Mouse (Mus musculus) liver (tissue): ENCODE results near the gene Nectin1.
A peak's percentile ranks its signal among the peaks of the same experiment; 100 is the strongest.

Source experiments
- DNase-seq: peaks from one replicate; pipeline ENCODE4 v3.0.0-alpha.2; 2020; ENCODE audit warnings: mixed read lengths

Gene Nectin1

DNA sequence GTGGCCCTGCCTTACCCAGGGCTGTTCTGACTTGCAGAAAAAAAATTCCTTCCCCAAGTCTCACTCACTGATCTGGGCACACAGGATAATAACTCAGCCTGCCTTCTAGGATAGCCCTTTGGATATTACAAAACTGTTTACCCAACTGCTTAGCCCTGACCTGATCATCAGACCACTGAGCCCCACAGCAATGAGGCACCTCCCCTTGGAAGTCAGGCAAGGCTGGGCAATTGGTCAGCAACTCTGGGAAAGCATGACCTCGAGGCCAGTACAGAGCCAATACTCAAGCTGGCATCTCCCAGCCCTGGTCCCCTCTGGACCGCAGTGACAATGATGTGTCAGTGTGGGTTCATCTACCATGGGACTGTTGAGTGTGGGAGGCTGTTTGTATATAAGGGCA is 69.4 kb downstream of the Nectin1 start:
- DNase-seq = no peak

DNA sequence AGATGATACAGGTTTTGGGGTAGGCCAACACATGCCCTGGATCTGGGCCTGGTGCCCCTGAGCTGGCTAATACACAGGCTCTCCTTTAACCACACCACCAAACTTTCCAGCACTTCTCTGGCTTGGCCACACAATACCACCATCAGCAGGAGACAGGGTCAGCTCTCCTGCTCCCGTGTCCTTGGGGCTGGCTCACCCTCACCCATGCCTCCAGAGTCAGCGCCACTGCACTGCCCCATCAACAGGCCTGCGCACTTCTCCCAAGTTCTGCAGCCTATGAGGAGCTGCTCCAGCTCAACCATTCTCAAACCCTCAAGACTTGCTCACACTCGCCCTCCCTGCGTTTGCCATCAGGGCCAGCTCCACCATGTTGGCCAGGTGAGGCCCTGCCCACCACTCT is 78.4 kb downstream of the Nectin1 start:
- DNase-seq = no peak

DNA sequence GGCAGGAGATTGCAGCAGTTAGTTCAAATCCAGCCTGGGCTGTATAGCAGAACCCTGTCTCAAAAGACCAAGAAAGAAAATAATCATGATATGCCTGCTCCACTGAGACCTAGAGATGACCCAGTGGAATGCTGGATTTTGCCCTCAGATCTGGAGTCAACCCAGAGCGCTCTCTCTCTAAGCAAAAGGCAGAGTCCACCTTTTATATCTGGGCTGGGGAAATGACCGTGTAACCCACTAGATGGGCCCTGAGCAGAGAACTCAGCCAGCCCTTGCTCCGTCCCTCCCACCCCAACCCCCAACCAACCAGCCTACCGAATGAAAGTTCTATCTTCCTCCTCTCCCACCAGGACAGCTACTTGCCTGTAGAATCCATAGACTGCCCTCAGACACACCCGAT is 81.4 kb downstream of the Nectin1 start:
- no peak for DNase-seq

DNA sequence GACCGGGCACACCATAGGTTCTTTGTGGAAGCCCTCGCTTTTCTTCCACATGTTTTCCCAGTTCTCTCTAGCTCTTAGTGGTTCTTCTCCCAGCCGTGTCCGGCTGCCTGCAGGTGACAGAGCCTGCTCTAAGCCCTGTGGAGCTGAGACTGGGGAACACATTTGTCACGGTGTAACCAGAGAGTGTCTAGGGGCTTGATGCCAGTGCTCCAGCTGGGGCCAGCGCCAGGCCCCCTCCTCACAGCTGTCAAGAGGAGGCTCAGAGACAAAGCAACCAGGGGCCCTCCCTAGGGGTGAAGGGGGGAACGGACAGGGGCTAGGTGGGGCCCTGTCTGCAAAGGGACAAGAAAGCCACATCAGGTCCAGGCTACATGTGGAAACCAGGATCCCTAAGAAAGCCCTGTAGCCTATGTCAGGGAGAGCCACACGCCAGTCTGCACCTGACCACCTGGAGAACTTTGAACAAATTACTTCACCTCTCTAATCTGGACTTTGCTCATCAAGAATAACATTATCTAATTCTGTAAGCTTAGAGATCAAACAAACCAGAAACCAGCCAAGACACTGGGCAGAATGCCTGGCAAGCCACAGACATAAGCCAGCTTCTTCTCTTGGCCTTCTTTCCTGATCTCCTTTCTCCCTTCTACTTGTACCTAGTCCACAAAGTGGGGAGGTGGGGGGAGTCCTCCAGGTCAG is 82.9 kb downstream of the Nectin1 start:
- no peak for DNase-seq

DNA sequence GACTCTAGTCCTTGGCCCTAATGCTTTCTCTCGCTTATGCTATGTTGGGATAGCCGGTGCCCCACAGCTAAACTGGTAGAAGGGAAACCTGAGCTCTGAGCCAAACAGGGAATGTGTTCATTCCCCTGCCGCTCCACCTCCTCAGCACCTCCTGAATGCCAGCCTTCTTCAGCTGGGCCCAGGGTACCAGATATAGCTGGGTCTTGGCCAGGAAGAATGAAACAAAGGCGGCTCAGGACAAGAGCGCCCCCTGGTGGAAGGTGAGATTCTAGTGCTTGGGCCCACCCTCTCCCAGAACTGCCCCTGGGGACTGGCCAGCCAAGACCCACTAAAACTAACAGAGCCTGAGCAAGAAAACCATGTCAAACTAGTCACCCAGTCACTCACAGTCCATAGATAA is 83.8 kb downstream of the Nectin1 start:
- DNase-seq = peak; percentile 47

DNA sequence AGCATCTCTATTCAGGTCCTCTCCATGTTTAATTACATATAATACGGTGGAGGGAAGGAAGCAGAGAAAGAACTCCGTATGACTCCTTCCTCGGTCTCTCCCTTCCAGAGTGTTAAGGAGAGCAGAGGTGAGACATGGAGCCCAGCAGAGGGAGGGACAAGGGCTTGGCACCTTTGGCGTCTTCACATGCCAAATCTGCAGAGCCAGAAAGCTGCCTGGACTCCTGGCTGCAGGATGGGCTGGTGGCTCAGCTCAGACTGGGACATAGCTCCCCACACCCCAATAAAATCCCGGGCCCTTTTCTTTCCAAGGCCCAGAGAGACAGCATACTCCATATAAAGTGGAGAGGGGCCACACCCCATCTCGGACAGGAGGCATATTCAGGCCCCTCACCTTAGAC is 85.2 kb downstream of the Nectin1 start:
- no peak for DNase-seq

DNA sequence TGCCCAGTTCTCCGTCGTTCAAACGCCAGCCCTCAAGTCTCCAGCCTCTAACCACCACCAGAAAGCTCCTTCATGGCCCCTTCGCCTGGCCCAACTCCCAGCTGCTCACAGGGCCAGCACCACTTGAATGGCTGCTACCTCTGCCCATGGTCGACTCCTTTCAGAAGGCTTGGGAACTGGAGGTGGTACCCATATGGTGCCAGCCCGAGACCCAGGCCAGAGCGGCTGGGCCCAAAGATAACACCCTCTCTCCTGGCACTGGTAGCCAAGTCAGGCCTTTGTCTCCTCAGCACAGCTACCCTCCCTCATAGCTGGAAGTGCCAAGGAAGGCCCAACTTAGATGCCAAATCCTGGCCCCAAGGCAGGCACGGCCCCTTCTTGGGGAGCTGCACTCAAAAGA is 89.4 kb downstream of the Nectin1 start:
- no peak for DNase-seq

DNA sequence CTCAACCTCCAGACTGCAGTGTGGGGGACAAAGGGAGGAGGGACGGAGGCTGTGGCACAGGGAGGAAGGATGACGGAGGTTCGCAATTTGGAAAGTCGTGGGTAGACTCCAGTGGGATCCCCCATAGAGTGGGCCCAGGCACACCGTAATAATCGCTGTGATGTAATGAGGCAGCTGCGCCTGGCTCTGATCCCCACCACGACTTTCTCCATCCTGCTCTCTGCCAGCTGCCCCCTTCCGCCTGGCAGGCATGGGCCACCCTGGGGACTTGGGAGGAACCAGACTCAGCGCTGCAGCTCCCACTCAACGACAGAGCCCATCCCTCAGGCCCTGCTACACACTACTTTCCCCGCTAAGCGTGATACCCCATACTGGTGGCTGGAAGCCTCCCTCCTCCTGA is 90.5 kb downstream of the Nectin1 start:
- no peak for DNase-seq

DNA sequence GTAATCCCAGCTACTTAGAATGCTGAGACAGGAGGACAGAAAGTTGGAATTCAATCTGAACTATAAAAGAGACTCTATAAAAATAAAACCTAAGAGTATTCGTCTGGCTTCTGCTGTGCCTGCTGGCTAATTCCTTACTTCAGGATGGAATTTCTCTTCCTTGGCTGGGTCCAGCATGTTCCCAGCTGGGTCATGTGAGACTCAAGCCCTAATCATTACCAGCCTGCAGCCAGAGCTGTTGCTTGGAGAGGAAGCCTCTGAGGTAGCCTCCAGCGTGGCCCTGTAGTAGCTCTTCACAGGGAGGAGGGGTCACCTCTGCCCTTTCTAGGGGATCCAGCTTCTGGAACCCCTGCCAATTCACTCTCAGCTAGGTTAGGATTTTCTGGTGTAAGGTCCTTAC is 94.8 kb downstream of the Nectin1 start:
- DNase-seq = no peak

DNA sequence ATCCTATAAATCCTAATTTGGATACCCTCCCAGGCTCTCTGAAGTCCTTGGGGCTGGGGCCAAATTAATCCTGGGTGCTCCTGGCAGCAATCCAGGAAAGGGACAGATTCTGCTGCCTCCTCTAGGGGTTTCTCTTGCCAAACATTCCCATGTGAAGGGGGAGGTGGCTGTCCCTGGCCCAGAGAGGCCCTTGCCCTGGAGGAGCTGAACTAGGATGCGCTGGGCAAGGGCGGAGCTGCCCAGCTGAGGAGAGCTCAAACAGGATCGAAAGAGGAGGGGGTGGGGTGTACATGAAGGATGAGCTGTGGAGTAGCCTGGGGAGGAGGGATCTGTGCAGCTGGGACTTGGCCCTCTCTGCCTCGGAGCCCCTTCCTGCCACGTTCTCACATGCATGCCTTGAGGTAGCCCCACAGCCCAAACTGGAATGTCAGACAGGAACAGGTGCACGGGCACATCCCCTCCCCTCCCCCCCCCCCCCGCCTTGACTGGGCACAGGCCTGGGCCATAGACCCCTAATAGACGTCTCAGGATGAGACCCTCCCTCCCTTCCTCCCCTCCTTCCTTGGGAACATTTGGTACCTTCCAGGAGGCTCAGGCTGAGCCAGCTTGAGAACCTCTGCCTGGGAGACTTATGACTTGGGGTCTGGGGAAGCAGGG is 99.3 kb downstream of the Nectin1 start:
- peak; percentile 10 for DNase-seq

DNA sequence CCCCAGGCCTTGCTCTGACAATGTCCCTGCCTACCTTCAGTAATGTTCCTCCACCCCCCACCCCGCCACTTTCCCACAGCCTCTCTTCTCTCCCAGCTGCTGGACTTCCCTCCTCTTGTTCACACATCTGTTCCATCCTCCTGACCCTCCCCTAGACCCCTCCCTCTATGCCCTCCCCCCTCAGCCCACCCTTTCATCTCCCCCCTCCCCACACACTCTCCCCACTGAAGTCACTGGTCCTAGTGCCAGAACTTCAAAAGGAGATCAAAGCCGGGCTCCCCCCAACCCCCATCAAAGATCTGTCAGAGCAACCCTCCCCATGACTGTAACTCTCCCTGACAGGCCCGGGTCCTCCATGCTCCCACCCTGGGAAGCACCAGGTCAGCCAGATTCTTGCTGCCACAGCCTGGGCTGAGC is 99.9 kb downstream of the Nectin1 start:
- DNase-seq = no peak

DNA sequence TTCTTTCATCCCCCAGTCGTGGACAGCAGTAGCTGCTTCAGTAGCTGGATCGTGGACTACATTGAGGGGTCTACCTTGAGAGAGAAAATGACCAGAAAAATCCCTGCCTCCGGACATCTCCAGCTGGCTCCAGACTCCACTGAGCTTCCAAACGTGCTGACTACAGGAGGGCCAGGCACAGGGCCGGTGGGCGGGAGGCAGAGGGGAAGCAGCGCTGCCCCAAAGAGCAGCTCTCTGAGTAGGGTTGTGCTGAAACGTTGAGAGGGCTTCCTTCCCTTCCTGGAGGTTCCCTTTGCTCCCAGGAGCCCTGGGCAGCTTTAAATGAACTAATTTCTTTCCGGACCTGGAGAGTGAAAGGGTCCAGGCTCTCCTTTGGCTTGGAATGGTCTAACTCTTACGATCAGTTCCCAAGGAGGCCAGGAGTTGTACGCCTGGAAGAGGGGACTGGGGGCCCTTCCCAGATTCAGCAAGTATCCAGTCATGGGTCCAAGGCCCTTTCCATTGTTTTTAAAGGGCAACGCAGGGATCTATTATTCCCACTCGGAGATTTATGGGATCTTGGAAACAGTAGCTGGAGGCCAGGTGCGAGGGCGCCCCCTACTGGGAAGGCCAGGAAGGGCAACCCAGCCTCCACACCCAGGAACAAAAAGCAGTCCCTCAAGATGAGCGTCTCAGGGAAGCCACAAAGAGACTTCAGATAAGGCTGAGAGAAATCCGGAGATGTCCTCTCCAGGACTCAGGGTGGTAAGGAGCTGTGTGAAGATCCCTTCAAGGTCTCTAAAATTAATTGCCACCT is 102.1 kb downstream of the Nectin1 start:
- peak; percentile 41 for DNase-seq

DNA sequence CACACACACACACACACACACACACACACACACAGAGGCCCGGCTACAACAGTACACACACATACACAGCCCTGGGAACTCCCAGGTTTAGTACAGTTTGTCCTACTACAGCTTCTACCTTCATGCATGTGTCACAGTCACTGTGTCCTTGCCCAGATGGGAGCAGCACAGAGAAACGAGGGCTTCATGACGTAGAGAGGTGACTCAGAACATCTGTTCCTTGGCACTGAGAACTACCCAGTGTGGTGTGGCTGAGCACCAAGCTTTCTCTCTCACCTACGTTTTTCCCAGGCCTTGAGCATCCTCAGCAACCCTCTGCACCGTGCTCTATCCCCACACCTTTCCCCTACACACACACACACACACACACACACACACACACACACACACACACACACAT is 104.1 kb downstream of the Nectin1 start:
- DNase-seq = no peak

DNA sequence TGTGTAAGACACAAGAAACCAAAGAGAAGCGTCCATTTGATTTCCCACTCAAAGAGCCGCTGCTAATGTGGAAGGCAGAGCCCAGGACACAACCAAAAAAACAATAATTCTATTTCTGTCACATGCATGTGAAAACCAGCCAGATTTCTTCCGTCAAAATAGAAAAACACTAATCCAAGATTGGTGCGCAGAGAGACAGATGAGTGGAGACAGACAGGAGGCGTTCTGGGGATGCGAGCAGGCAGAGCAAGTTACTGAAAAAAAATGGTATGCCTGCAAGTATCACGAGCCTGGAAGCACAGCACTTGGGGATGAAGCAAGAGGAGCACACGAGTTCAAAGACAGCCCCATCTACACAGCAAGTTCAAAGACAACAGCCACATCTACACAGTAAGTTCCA is 106.5 kb downstream of the Nectin1 start:
- DNase-seq = no peak

DNA sequence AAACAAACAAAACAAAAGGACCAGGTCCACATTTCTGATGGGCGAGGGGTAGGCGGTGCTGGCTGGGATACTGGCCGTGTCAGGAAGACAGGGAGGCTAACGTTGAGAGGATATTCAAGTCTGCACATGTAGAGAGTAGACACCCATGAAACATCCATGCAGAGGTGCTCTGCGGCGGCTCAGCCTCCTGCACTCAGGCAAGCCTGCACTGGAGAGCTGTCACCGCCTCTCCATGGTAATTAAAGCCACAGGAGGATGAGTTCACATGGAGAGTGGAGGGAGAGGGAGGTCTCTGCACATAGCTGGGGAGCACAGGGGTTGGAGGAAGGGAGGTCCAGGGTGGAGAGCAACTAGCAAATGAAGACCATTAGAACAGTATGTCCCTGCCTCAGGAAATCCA is 107.4 kb downstream of the Nectin1 start:
- no peak for DNase-seq

DNA sequence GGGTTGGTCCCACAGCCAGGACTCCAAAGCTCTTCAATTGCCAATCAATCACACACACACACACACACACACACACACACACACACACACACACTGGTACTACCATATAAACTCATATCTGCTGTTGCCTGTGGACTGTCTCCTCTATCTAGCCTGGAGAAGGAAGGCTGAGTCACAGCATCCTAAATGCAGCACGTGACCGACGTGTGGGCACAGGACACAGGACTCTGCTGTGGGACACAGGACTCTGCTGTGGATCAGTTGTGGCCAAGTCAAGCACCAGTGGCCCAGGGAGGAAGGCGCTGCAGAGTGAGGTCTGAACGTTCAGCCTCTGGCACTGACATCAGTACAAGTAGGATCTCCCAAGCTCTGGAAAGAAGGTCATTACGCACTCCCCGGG is 112.1 kb downstream of the Nectin1 start:
- no peak for DNase-seq
